Comparison of ENCODE assay signal across 22 mouse cellular contexts in the genomic region with DNA sequence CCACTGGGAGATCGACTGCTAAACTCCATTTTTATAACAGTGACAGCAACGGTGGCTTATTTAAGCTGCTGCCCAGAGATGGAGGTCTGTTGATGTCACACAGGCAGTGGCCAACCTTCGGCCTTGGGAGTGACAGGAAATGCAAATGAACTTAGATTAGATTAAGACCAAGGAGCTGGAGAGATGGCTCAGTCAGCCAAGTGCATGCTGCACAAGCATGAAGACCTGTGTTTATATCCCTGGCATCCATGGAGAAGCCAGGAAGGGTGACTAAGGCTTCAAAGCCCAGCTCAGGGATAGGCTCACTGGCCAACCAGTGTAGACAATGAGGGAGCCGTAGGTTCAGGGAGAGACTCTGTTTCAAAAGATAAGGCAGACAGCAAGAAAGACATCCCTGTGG. TPM values are rescaled to one million over a fixed set of nuclear protein-coding genes. Genes with fewer than 3 reads are reported as not detected.
A peak's percentile ranks its signal among the peaks of the same experiment; 100 is the strongest.
DNase-seq lines count a peak whose midpoint lies in the region; TF ChIP-seq lines count a peak whose summit lies in the region.
"Had no signal": no experiment of that assay in that cellular context is flagged by ENCODE, and none has a peak within 500 bp of the region (broad histone marks: within the 10 kb centered on the region; RNA-seq: fewer than 3 reads in every experiment).

No protein-coding gene starts in this region.

- no peak for TF ChIP-seq CTCF in lung, adult 2 months (IDR thresholded peaks at IDR 0.05; ENCODE audit: insufficient read depth, low read length)
- TF ChIP-seq CTCF in small intestine, adult 2 months (IDR thresholded peaks at IDR 0.05; ENCODE audit: extremely low read depth, insufficient read length, insufficient replicate concordance, low read depth, low read length) = no peak

- H3K36me3 ChIP-seq in small intestine, adult 2 months (ENCODE audit: control insufficient read depth, insufficient read depth, low read length) = no peaks in the 10 kb centered on the region
- H3K36me3 ChIP-seq: forebrain, embryonic 15.5 days; hindbrain, embryonic 15.5 days; liver, embryonic 12.5 days; lung, embryonic 15.5 days; midbrain, embryonic 10.5 days; neural tube, embryonic 12.5 days had no signal

- H3K4me1 ChIP-seq in lung, adult 2 months (ENCODE audit: control insufficient read depth, insufficient read depth, low read length) = peaks cover 10% of the 10 kb centered on the region
- peaks cover 6% of the 10 kb centered on the region; the same call in 1 of the 2 replicates for H3K4me1 ChIP-seq in small intestine, adult 2 months (ENCODE audit: control insufficient read depth, insufficient read depth, insufficient read length, low read length)
- H3K4me1 ChIP-seq: forebrain, embryonic 15.5 days; hindbrain, embryonic 15.5 days; liver, embryonic 12.5 days; midbrain, embryonic 10.5 days; neural tube, embryonic 12.5 days had no signal

- peak; percentile 85 for DNase-seq in heart, adult 11 months
- DNase-seq in heart, adult 18-20 months = no peak
- DNase-seq in lung, adult 2 months = no peak
- DNase-seq in lung, postnatal 25 days (ENCODE audit: low spot score) = no peak
- DNase-seq in large intestine, adult 2 months (ENCODE audit: low read depth, low spot score) = peak; percentile 39
- no peak for DNase-seq in adrenal gland, adult 18-20 months (ENCODE audit: low spot score in 2 of 2)
- DNase-seq in gastrocnemius, postnatal 36 days = no peak
- DNase-seq: adrenal gland, postnatal 14 days; cerebellum, postnatal 10 days; embryo, embryonic 11 days; heart, postnatal 4 days; kidney, adult 11 months; kidney, postnatal 4 days; right cerebral cortex, adult 18-20 months; thymus, adult 18-20 months had no signal

- H3K4me3 ChIP-seq in lung, adult 2 months (replicated peaks; ENCODE audit: extremely low read depth, low read depth, low read length) = no peak overlapping the region
- H3K4me3 ChIP-seq in small intestine, adult 2 months (ENCODE audit: low read depth, low read length) = peak overlapping the region; percentile 5; the same call in 1 of the 2 replicates
- H3K4me3 ChIP-seq: forebrain, embryonic 15.5 days; hindbrain, embryonic 15.5 days; liver, embryonic 12.5 days; lung, embryonic 15.5 days; midbrain, embryonic 10.5 days; neural tube, embryonic 12.5 days had no signal

- no peaks in the 10 kb centered on the region for H3K27me3 ChIP-seq in small intestine, adult 2 months (ENCODE audit: control insufficient read depth, insufficient read depth, low read length)
- H3K27me3 ChIP-seq: forebrain, embryonic 15.5 days; hindbrain, embryonic 15.5 days; liver, embryonic 12.5 days; lung, embryonic 15.5 days; neural tube, embryonic 12.5 days had no signal

- WGBS in lung, adult 2 months = 37% methylated on average over 4 of the region's 4 CpGs
- 26% methylated on average over 4 of the region's 4 CpGs for whole genome bisulfite sequencing in large intestine, adult 2 months
- WGBS in small intestine, adult 2 months = 26% methylated on average over 4 of the region's 4 CpGs

- TF ChIP-seq POLR2A in lung, adult 2 months (IDR thresholded peaks at IDR 0.05; ENCODE audit: borderline replicate concordance, extremely low read depth, low read depth, low read length) = peak; percentile 23; the same call in 1 of the 2 replicates
- TF ChIP-seq POLR2A in small intestine, adult 2 months (IDR thresholded peaks at IDR 0.05; ENCODE audit: low read depth, low read length) = no peak

- intact Hi-C loops in gastrocnemius, postnatal 36 days (cut with DNase I) = no loop called here

- H3K27ac ChIP-seq in small intestine, adult 2 months (ENCODE audit: insufficient read depth, low read depth, low read length) = no peak overlapping the region
- H3K27ac ChIP-seq: forebrain, embryonic 15.5 days; hindbrain, embryonic 15.5 days; liver, embryonic 12.5 days; lung, embryonic 15.5 days; midbrain, embryonic 10.5 days; neural tube, embryonic 12.5 days had no signal

RNA-seq across cellular contexts. Expression of a gene that starts 48.4 kb away (rescaled TPM):
- total RNA-seq in heart, adult 18-20 months (2021) = 1 to 10 TPM; 6.6 to 6.8 TPM
- 3.7 and 6.2 TPM in 2 replicates for polyA plus RNA-seq in lung, adult 2 months (2012; rRNA removed)
- polyA plus RNA-seq in large intestine, adult 2 months (2012; rRNA removed) = 0.38 and 0.81 TPM in 2 replicates
- 0.37 and 0.60 TPM in 2 replicates for polyA plus RNA-seq in small intestine, adult 2 months (2012; rRNA removed)
- 10 to 100 TPM in 1 of 2 experiments, 1 to 10 TPM in 1; 7.5 to 10.8 TPM for total RNA-seq in adrenal gland, adult 18-20 months (2021)
- 1 to 10 TPM; 2.4 to 3.2 TPM for total RNA-seq in gastrocnemius, postnatal 36 days (2021)

Comparison
In these comparisons a context has a peak if more than half of its experiments do, and no peak if none do; other contexts are left out.
1. DNase-seq: peak in heart, adult 11 months (single experiment) and large intestine, adult 2 months (single experiment); none in heart, adult 18-20 months (0 of 2), lung, adult 2 months (single experiment), lung, postnatal 25 days (single experiment), adrenal gland, adult 18-20 months (0 of 2) and gastrocnemius, postnatal 36 days (0 of 2).